Mouse (Mus musculus) heart, embryonic 16.5 days (tissue): ENCODE measurements around the gene Mylip. TPM values are rescaled to one million over a fixed set of nuclear protein-coding genes. Genes with fewer than 3 reads are reported as not detected.

Source experiments
- ATAC-seq: fragments of 200-750 bp; cut with Nextera tagmentation; replicated peaks from 2 replicates; pipeline ENCODE4 v1.8.0; 2017; ENCODE audit warnings: moderate number of reproducible peaks; ENCODE audit not compliant: insufficient read depth, low FRiP score; ENCODE audit errors: extremely low read depth
- H3K27ac ChIP-seq: fragments of 300-500 bp; sonication (generic); 2 replicates; pipeline ENCODE4 v1.5.1; 2014; ENCODE audit warnings: mild to moderate bottlenecking, low read length, control low read depth, moderate library complexity
- H3K27me3 ChIP-seq: fragments of 300-500 bp; sonication (generic); 2 replicates; pipeline ENCODE4 v1.6.1; 2014; ENCODE audit warnings: low read length, mixed read lengths; ENCODE audit not compliant: control insufficient read depth, insufficient read depth
- H3K36me3 ChIP-seq: fragments of 300-500 bp; sonication (generic); 2 replicates; pipeline ENCODE4 v1.6.1; 2014; ENCODE audit not compliant: control insufficient read depth, insufficient read depth
- H3K4me1 ChIP-seq: fragments of 300-500 bp; sonication (generic); 2 replicates; pipeline ENCODE4 v1.6.1; 2014; ENCODE audit warnings: low read length, mixed read lengths; ENCODE audit not compliant: control insufficient read depth, insufficient read depth
- H3K4me2 ChIP-seq: fragments of 300-500 bp; sonication (generic); 2 replicates; pipeline ENCODE4 v1.6.1; 2014; ENCODE audit warnings: low read depth, mild to moderate bottlenecking, control low read depth, low read length
- H3K4me3 ChIP-seq: fragments of 300-500 bp; sonication (generic); 2 replicates; pipeline ENCODE4 v1.5.1; 2014; ENCODE audit warnings: mild to moderate bottlenecking, control low read depth, low read length
- H3K9ac ChIP-seq: fragments of 300-500 bp; sonication (generic); 2 replicates; pipeline ENCODE4 v1.6.1; 2014; ENCODE audit warnings: low read length, control low read depth
- H3K9me3 ChIP-seq: fragments of 300-500 bp; sonication (generic); replicated peaks from 2 replicates; pipeline ENCODE4 v1.6.1; 2016; ENCODE audit warnings: low read length; ENCODE audit not compliant: control insufficient read depth
- WGBS: fragments of 180-500 bp; shearing (Covaris S2); extraction: QIAGEN DNeasy Blood & Tissue Kit; methylation state at CpG from one replicate; pipeline ENCODE4 v1.1.7; 2014; 5-methylcytosine and 5-hydroxymethylcytosine counted together
- polyA plus RNA-seq: library from polyadenylated mRNA; unstranded; fragments of >200 nt; fragmentation: Nextera tagmentation; extraction: Ambion mirVana; gene quantifications from 2 replicates; pipeline ENCODE4 v1.2.1, GENCODE M21; 2015

Mylip gene
- 10.1 and 13.2 TPM in 2 replicates for polyA plus RNA-seq

GRCm38 (mm10) chr13:45389448-45390311, at the start of gene Mylip:
Gene Mylip, plus strand, starts transcription at chr13:45389742.
- peaks cover 33% of the 10 kb centered on the region for H3K4me1 ChIP-seq

DNA sequence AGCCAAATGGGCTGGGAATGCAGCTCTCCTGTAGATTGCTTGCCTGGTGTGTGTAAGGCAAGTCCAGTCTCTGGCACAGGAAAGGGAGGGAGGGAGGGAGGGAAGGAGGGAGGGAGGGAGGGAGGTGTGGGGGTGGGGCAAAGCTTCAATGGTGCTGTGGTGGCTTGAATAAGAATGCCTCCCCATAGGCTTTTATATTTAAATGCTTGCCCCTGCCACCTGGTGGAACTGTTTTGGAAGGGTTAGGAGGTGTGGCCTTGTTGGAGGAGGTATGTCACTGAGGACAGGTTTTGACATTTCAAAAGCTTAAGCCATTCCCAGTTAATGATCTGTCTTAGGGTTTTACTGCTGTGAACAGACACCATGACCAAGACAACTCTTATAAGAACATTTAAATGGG, 47.6 kb upstream of the Mylip start:
- H3K9me3 ChIP-seq: no peaks in the 10 kb centered on the region
- no peaks in the 10 kb centered on the region for H3K4me1 ChIP-seq
- H3K9ac ChIP-seq: no peak overlapping the region
- no peak overlapping the region for H3K4me3 ChIP-seq
- ATAC-seq: no peak
- no peaks in the 10 kb centered on the region for H3K36me3 ChIP-seq
- no peak overlapping the region for H3K27ac ChIP-seq
- no peak overlapping the region for H3K4me2 ChIP-seq
- no peaks in the 10 kb centered on the region for H3K27me3 ChIP-seq

More at GRCm38 (mm10) chr13:45389448-45390311, at the start of gene Mylip:
- Histone ChIP-seq H3K27ac (peak within 1 kb of the TSS; percentile 77), H3K9me3 (no peaks in the 10 kb centered on the region), H3K4me2 (peak within 1 kb of the TSS; percentile 97), H3K4me3 (peak within 1 kb of the TSS; percentile 91), H3K9ac (peak within 1 kb of the TSS; percentile 76), H3K27me3 (no peaks in the 10 kb centered on the region; the same call in 1 of the 2 replicates), H3K36me3 (no peaks in the 10 kb centered on the region)
- peak; percentile 98 for ATAC-seq
- under 1% methylated on average over 77 of the region's 81 CpGs for WGBS

GRCm38 (mm10) chr13:45343541-45343940, 46.0 kb upstream of the Mylip start:
- H3K4me3 ChIP-seq: no peak overlapping the region
- H3K9ac ChIP-seq: no peak overlapping the region
- no peaks in the 10 kb centered on the region for H3K36me3 ChIP-seq
- no peaks in the 10 kb centered on the region for H3K27me3 ChIP-seq
- no peak for ATAC-seq
- H3K4me1 ChIP-seq: no peaks in the 10 kb centered on the region
- no peaks in the 10 kb centered on the region for H3K9me3 ChIP-seq
- H3K4me2 ChIP-seq: no peak overlapping the region
- no peak overlapping the region for H3K27ac ChIP-seq
- WGBS: 90% methylated on average over 6 of the region's 6 CpGs

DNA sequence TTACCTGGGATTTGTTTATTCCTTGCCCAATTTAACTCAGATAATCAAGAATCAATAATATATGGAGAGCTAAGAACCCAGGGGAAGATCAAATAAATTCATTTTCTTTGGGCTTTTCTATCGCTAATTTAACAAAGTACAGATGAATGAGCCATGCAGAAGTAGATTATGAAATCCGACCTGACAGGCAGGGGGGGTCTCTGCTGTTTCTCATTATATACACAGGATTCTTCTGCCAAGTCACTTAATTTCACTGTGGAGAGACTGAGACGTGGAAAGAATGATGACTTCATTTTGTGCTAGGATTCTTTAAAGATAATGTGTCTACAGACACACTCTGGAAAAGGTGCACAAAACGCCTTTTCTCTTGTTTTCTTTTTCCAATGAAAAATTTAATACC, 45.6 kb upstream of the Mylip start:
- 64% methylated on average over 4 of the region's 4 CpGs for WGBS
- H3K9me3 ChIP-seq: no peaks in the 10 kb centered on the region
- no peak overlapping the region for H3K4me3 ChIP-seq
- H3K4me1 ChIP-seq: no peaks in the 10 kb centered on the region
- H3K27ac ChIP-seq: no peak overlapping the region
- no peak overlapping the region for H3K9ac ChIP-seq
- H3K27me3 ChIP-seq: no peaks in the 10 kb centered on the region
- no peaks in the 10 kb centered on the region for H3K36me3 ChIP-seq
- H3K4me2 ChIP-seq: no peak overlapping the region
- ATAC-seq: no peak

DNA sequence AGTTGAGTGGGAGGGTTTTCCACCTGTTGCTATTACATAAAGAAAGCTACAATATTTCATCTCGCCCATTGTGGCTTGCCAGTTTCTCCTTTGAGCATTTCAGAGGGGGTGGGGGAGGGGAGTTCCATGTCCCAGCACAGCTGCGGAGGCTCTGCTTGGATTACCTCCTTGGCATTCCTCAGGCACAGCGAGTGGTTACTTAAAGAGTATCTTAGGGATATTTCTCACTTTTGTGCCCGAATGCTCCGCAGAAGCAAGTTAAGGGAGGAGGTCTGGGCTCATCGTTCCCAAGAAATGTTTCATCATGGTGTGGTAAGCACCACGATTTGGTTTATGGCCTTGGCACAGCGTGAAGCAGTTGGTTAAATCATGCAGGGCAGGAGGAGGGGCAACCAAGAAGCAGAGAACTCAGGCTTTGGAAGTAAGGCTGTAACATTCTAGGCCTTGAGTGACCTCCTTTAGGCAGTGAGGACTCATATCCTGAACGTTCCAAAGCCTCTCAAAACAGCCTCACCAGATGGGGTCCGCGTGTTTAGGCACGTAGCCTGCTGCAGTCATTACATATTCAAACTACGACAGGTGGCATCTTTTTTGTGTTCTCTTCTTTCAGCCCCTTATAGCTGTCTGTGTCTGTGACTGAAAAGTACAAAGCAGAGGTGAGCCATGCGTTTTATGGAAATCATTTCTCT, 43.9 kb upstream of the Mylip start:
- H3K4me3 ChIP-seq: no peak overlapping the region
- H3K4me1 ChIP-seq: no peaks in the 10 kb centered on the region
- no peak overlapping the region for H3K9ac ChIP-seq
- no peak for ATAC-seq
- WGBS: 34% methylated on average over 14 of the region's 14 CpGs
- H3K9me3 ChIP-seq: no peaks in the 10 kb centered on the region
- H3K4me2 ChIP-seq: no peak overlapping the region
- H3K27me3 ChIP-seq: no peaks in the 10 kb centered on the region
- H3K36me3 ChIP-seq: no peaks in the 10 kb centered on the region
- no peak overlapping the region for H3K27ac ChIP-seq

- Histone ChIP-seq H3K36me3 (no peaks in the 10 kb centered on the region), H3K4me1 (no peaks in the 10 kb centered on the region), H3K9ac (no peak overlapping the region), H3K27ac (no peak overlapping the region), H3K4me2 (no peak overlapping the region), H3K27me3 (no peaks in the 10 kb centered on the region), H3K9me3 (no peaks in the 10 kb centered on the region), H3K4me3 (no peak overlapping the region)
- 62% methylated on average over 5 of the region's 5 CpGs for WGBS
- ATAC-seq: no peak
Observed at GRCm38 (mm10) chr13:45351483-45351882, 38.1 kb upstream of the Mylip start.

DNA sequence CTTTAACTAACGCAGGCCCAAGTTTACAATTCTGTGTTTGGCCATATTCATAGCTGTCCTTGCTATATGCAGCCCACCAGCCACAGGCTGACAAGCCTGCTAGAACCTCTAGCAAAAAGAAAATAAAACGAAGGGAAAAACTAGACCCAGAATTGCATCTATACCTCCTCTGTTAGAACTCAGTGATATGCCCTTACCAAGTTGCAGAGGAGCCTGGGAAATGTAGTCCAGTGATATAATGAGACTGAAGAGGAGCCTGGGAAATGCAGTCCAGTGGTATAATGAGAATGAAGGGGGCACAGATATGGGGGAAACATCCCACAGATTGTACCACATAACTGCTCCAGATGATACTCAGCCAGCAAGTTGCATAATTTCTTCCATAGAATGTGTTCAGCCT, 34.7 kb upstream of the Mylip start:
- Histone ChIP-seq H3K4me3 (no peak overlapping the region), H3K4me2 (no peak overlapping the region), H3K4me1 (peaks cover 8% of the 10 kb centered on the region), H3K27ac (no peak overlapping the region), H3K9ac (no peak overlapping the region), H3K36me3 (no peaks in the 10 kb centered on the region), H3K27me3 (no peaks in the 10 kb centered on the region), H3K9me3 (no peaks in the 10 kb centered on the region)
- 78% methylated on average over 2 of the region's 2 CpGs for WGBS
- no peak for ATAC-seq

- H3K27me3 ChIP-seq: no peaks in the 10 kb centered on the region
Observed at GRCm38 (mm10) chr13:45358208-45358607, 31.3 kb upstream of the Mylip start.

More at GRCm38 (mm10) chr13:45358208-45358607, 31.3 kb upstream of the Mylip start:
- no peak overlapping the region for H3K9ac ChIP-seq
- no peak overlapping the region for H3K4me3 ChIP-seq
- peaks cover 8% of the 10 kb centered on the region for H3K4me1 ChIP-seq
- no peak for ATAC-seq
- H3K4me2 ChIP-seq: no peak overlapping the region
- no peak overlapping the region for H3K27ac ChIP-seq
- H3K36me3 ChIP-seq: 0 out of 2 replicates have a peak, but pooled peaks cover 2% of the 10 kb centered on the region
- H3K9me3 ChIP-seq: peaks cover 3% of the 10 kb centered on the region; the same call in 1 of the 2 replicates
- 61% methylated on average over 5 of the region's 5 CpGs for WGBS
